Mouse (Mus musculus): Measurements from ENCODE around the gene Vps53. TPM values are rescaled to one million over a fixed set of nuclear protein-coding genes. Genes with fewer than 3 reads are reported as not detected.

Vps53 gene
- polyA plus RNA-seq, 1 experiment from 2014 or later, result 61.4 TPM

DNA sequence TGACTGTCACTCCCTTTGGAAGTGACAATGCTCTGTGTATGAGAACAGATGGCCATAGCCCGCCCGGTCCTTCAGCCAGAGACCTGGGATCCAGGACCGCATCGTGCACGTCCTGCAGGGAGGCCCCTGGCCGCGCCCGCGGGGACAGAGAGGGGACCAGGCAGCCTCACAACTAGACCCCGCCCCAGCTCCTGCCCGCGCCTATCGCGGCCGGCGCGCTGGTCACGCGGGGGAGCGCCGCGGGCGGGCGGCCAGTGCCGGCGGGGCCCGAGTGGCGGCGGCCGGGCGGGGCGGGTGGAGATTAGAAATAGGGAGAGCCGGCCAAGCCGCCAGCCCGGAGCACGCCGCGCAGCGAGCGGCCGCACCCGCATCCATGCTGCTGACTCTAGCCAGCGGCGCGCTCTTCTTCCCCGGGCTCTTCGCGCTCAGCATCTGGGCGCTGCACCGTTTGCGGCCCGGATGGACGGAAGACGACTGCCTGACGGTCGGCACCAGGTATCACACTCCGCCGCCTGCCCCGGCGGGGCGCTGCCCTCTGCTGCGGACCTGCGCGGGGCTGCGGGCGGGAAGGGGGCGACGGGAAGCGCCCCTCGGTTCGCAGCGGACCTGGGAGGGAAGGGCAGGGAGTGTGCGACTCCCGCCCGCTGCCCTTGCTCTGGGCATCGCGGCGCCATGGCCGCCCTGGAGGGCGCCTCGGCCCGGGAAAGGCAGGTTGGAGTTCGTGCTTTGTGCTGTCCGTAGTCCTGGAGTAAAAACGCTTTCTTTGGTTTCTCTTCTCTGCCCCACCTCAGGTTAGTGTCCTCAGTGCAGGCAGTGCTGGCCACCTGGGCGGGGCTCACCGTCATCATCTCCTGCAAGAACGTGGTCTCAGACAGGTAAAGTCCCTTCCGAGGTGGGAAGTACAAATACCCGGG lies 22.6 kb upstream of the Vps53 start:
- Histone ChIP-seq H3K36me3 (peaks cover 24% of the 10 kb centered on the region), H3K4me2 (replicated peaks) (peak overlapping the region; percentile 81), H3K27ac (peak overlapping the region; percentile 87), H3K9me3 (no peaks in the 10 kb centered on the region), H3K4me1 (replicated peaks) (peaks cover 14% of the 10 kb centered on the region), H3K4me3 (replicated peaks) (peak overlapping the region; percentile 86), H3K27me3 (0 out of 2 replicates have a peak, but pooled peaks cover 6% of the 10 kb centered on the region), H3K9ac (replicated peaks) (peak overlapping the region; percentile 97)
- under 1% methylated on average over 76 of the region's 90 CpGs for WGBS
- ATAC-seq, result peak; percentile 98

DNA sequence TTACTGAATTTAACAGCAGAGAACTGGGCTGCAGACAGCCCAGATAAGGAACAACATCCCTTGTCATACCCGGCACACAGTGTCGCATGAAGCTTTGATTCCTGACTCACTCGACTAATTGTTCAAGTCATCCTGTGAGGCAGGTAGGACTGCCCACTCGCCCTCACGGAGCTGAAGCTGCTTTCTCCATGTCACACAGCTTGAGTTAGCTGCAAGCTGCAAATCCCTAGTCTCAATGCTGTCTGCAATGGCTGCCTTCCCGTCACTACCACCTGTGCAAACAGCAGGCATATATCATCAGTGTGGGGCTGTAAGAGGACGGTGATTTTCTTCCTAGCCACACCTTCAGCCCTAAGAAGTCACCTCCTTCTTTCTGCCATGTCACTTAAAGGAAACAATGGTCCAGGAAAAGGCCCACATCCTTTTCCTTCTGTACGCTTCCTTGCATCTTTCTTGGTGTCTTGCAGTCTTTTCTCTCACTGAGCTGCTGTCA lies 17.6 kb upstream of the Vps53 start:
- WGBS, result 51% methylated on average over 8 of the region's 8 CpGs
- H3K9ac ChIP-seq (replicated peaks), result 0 out of 2 replicates have a peak overlapping the region, but pooled peaks have one; percentile 14

DNA sequence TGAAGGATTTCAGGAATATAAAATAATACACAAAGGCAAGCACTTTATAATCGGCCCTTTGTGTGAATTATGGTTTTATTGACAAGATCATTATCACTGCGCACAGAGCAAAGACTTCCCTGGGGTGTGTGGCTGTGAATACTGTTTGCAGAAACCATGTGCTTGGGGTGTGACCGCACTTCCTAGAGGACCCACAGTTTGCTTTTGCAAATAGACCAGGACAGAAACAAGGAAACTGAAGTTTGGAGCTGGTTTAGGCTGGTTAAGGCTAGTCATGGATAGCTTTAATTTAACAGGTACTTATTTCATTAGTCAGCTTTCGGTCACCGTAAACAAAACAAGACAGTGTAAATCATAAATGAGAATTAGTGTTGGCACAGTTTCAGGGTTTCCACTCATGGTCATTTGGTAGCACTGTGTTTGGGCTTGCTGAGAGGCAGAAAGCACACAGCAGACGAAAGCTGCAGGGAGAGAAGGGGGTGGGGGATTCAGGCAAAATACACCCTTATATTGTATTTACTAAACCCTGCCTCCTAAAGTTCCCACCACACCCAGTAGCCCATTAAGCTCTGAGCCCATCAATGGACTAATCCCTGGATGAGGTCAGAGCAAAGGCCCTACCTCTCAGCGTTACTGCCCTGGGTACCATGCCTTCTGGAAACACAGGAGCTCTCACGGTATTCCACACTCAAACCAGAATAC lies 17.0 kb upstream of the Vps53 start:
- Histone ChIP-seq H3K4me1 (replicated peaks) (no peaks in the 10 kb centered on the region; the same call in none of the 2 replicates), H3K9me3 (no peaks in the 10 kb centered on the region), H3K27me3 (0 out of 2 replicates have a peak, but pooled peaks cover 7% of the 10 kb centered on the region), H3K4me3 (replicated peaks) (no peak overlapping the region), H3K9ac (replicated peaks) (no peak overlapping the region), H3K36me3 (no peaks in the 10 kb centered on the region), H3K4me2 (replicated peaks) (no peak overlapping the region), H3K27ac (no peak overlapping the region)
- ATAC-seq, result no peak
- 62% methylated on average over 8 of the region's 8 CpGs for WGBS

More for the DNA sequence above, 17.6 kb upstream of the Vps53 start:
- Histone ChIP-seq H3K27me3 (0 out of 2 replicates have a peak, but pooled peaks cover 7% of the 10 kb centered on the region), H3K4me1 (replicated peaks) (no peaks in the 10 kb centered on the region; the same call in none of the 2 replicates), H3K27ac (no peak overlapping the region), H3K9me3 (no peaks in the 10 kb centered on the region), H3K4me2 (replicated peaks) (no peak overlapping the region), H3K4me3 (replicated peaks) (no peak overlapping the region), H3K36me3 (no peaks in the 10 kb centered on the region)
- no peak for ATAC-seq

DNA sequence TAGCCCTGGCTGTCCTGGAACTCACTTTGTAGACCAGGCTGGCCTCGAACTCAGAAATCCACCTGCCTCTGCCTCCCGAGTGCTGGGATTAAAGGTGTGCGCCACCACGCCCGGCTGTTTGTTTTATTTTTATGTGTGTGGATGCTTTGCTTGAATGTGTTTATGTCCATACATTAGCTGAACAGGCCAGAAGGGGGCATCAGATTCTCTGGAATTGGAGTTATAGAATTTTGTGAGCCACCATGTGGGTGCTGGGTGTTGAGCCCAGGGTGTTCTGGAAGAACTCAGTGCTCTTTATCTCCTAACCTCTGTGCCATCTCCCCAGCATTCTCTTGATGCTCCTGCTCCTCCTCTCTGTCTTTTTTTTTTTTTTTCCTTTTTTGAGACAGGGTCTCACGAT lies 7.5 kb upstream of the Vps53 start:
- H3K36me3 ChIP-seq, result no peaks in the 10 kb centered on the region
- no peak for ATAC-seq
- H3K9me3 ChIP-seq, result no peaks in the 10 kb centered on the region
- no peak overlapping the region for H3K4me2 ChIP-seq (replicated peaks)
- no peaks in the 10 kb centered on the region for H3K4me1 ChIP-seq (replicated peaks)
- no peak overlapping the region for H3K27ac ChIP-seq
- no peaks in the 10 kb centered on the region for H3K27me3 ChIP-seq
- 84% methylated on average over 6 of the region's 6 CpGs for WGBS
- H3K4me3 ChIP-seq (replicated peaks), result no peak overlapping the region
- H3K9ac ChIP-seq (replicated peaks), result no peak overlapping the region

DNA sequence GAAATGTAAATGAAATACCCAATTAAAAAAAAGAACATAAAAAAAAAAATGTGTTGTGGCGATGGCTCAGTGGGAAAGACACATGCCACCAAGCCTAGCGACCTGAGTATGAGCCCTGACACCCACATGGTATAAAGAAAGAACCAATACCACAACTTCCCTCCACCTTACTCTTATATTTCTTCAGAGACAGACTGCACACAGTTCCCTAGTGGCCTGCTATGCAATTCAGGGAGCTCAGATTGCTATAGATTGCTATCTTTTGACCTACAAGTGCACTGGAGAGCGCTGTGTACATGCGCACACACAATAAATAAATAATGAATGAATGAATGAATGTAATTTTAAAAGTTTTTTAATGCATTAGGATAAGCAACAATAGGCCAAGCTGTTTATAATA lies 4.3 kb upstream of the Vps53 start:
- H3K4me1 ChIP-seq (replicated peaks), result peaks cover 6% of the 10 kb centered on the region
- ATAC-seq, result no peak
- no peak overlapping the region for H3K4me3 ChIP-seq (replicated peaks)
- no peaks in the 10 kb centered on the region for H3K9me3 ChIP-seq
- H3K9ac ChIP-seq (replicated peaks), result no peak overlapping the region
- no peak overlapping the region for H3K27ac ChIP-seq
- 81% methylated on average over 4 of the region's 4 CpGs for WGBS
- no peak overlapping the region for H3K4me2 ChIP-seq (replicated peaks)
- H3K36me3 ChIP-seq, result no peaks in the 10 kb centered on the region
- no peaks in the 10 kb centered on the region for H3K27me3 ChIP-seq

DNA sequence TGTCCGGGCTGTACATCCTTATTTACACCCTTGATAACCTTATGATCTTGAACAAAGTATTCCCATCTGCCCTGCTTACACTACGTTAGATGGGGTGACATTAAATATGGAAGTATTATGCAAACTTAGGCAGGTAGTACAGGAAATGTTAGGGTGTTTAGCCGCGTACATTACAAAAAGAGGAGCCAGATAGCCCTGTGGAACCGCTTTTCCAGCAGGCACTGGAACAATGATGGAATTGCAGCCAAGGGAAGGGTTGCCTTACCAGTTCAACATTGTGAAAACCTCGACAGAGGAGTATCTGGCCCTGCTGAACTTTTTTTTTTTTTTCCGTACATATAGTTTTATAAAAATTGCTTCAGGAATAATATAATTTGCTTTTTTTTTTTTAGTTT lies 696 bp upstream of the Vps53 start:
- peaks cover 15% of the 10 kb centered on the region for H3K4me1 ChIP-seq (replicated peaks)
- H3K4me3 ChIP-seq (replicated peaks), result peak overlapping the region; percentile 94
- ATAC-seq, result no peak
- H3K9me3 ChIP-seq, result no peaks in the 10 kb centered on the region
- no peak overlapping the region for H3K27ac ChIP-seq
- peak overlapping the region; percentile 82 for H3K9ac ChIP-seq (replicated peaks)
- no peaks in the 10 kb centered on the region for H3K27me3 ChIP-seq
- no peaks in the 10 kb centered on the region for H3K36me3 ChIP-seq
- peak overlapping the region; percentile 97 for H3K4me2 ChIP-seq (replicated peaks)
- WGBS, result 23% methylated on average over 7 of the region's 7 CpGs

DNA sequence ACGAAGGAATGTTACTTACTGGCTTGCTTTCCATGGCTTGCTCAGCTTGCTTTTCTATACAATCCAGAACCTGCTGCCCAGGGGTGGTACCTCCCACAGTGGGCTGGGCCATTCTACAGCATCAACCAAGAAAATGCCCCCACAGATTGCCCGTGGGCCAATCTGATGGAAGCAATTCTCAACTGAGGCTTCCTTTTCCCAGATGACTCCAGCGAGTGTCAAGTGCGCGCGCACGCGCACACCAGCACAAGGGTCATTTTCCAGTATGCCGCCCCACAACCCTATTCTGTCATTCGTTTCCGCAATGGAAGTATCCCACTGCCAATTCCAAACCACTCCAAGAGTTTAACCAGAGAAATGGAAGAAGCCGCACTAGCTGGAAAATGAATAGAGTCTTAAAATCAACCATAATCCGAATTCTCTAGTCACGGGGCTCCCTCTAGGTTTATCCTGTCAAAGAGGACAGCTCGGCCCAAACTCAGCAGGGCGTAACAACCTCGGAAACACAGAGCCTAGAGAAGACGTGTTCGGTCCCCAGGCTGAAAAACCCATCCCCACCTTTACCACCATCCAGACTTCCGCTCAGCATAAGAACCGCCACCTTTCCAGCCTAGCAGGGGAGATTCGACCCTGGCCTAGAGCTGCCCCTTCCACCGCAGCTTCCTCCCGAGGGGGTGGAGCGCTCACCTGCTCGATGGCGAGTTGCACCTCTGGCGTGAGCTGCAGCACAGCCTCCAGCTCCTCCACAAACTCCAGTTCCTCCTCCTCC lies 537 bp downstream of the Vps53 start:
- peaks cover 15% of the 10 kb centered on the region for H3K4me1 ChIP-seq (replicated peaks)
- H3K4me2 ChIP-seq (replicated peaks), result peak overlapping the region; percentile 97
- ATAC-seq, result peak; percentile 88
- H3K27ac ChIP-seq, result peak overlapping the region; percentile 55
- peaks cover 2% of the 10 kb centered on the region for H3K36me3 ChIP-seq
- H3K9ac ChIP-seq (replicated peaks), result peak overlapping the region; percentile 82
- H3K9me3 ChIP-seq, result no peaks in the 10 kb centered on the region
- H3K27me3 ChIP-seq, result no peaks in the 10 kb centered on the region
- WGBS, result 2% methylated on average over 28 of the region's 28 CpGs
- H3K4me3 ChIP-seq (replicated peaks), result peak overlapping the region; percentile 94

DNA sequence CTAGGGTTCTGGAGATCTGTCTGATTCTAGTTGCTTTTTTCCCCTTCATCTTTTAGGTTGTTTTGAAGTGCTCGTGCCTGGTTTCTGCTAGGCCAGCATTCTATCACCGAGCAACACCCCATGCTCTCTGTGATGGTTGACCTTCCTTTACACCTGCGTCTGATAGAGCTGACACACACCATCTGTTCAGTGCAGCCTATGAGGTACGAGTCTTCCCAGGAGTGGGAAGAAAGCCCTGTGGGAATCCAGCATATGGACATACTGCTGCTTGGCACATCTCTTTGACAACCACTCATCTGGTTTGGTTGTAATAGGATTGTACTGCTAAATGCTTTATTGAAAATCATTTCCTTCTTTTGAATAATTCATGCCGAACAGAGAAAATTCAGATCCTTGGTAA lies 9.2 kb downstream of the Vps53 start:
- no peaks in the 10 kb centered on the region for H3K9me3 ChIP-seq
- H3K27me3 ChIP-seq, result no peaks in the 10 kb centered on the region
- 0 out of 2 replicates have a peak, but pooled peaks have one; percentile 53 for ATAC-seq
- peaks cover 4% of the 10 kb centered on the region; the same call in 1 of the 2 replicates for H3K4me1 ChIP-seq (replicated peaks)
- H3K9ac ChIP-seq (replicated peaks), result no peak overlapping the region
- H3K36me3 ChIP-seq, result peaks cover 21% of the 10 kb centered on the region
- no peak overlapping the region for H3K27ac ChIP-seq
- WGBS, result 62% methylated on average over 5 of the region's 5 CpGs
- H3K4me3 ChIP-seq (replicated peaks), result no peak overlapping the region
- no peak overlapping the region for H3K4me2 ChIP-seq (replicated peaks)

DNA sequence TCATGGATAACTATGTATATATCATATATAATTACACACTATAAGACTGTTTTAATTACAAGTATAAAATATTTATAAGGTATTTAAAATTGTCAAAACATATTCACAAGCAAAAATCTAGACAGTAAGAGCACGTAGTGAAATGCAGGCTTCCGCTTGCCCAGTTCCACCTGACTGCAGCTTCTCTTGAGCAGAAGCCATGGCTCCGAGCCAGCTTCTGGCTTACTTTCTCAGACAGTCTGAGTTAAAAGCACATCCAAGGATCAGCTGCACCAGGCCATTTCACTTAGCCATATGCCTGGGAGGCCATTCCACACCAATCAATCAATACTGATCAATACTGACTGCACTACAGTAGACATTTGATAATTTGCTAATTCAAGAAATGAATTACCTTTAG lies 10.5 kb downstream of the Vps53 start:
- ATAC-seq, result no peak
- H3K4me2 ChIP-seq (replicated peaks), result no peak overlapping the region
- peaks cover 27% of the 10 kb centered on the region for H3K36me3 ChIP-seq
- no peak overlapping the region for H3K27ac ChIP-seq
- no peaks in the 10 kb centered on the region for H3K9me3 ChIP-seq
- H3K27me3 ChIP-seq, result no peaks in the 10 kb centered on the region
- H3K9ac ChIP-seq (replicated peaks), result no peak overlapping the region
- H3K4me3 ChIP-seq (replicated peaks), result no peak overlapping the region
- 82% methylated on average over 3 of the region's 3 CpGs for WGBS
- H3K4me1 ChIP-seq (replicated peaks), result peaks cover 4% of the 10 kb centered on the region; the same call in 1 of the 2 replicates

DNA sequence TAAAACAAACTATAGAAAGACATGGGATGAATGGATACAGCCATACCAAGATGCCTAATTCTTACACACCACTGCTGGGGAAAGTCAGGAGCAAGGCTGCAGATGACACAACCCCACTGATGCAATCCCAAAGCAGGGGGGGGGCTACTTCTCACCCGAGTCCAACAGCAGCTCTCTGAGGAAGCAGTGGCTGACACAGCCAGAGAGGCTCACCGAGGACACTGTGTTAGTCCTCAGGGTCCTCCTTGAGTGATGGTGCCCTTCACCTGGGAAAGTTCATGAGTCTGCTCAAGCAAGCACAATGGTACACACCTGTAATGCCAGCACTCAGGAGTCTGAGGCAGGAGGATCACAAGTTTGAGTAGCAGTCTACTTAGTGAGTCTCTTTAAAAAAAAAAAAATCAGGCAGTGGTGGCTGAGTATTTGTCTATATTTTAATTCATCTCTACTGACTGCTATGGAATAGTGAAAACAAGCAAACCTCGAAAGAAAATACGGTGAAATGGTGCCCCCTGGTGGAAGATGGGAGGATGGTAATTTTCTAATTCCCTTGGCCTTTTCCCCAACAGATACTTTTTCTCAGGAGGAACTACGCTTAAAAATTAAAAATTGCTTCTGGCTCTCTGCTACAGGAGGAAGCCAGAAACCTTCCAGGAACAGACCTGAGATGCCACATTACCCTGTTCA lies 12.2 kb downstream of the Vps53 start:
- WGBS, result 35% methylated on average over 5 of the region's 5 CpGs
- H3K4me2 ChIP-seq (replicated peaks), result no peak overlapping the region
- no peak overlapping the region for H3K27ac ChIP-seq
- H3K9ac ChIP-seq (replicated peaks), result no peak overlapping the region
- H3K4me1 ChIP-seq (replicated peaks), result peaks cover 4% of the 10 kb centered on the region; the same call in 1 of the 2 replicates
- H3K36me3 ChIP-seq, result peaks cover 26% of the 10 kb centered on the region
- H3K27me3 ChIP-seq, result no peaks in the 10 kb centered on the region
- no peak for ATAC-seq
- H3K4me3 ChIP-seq (replicated peaks), result no peak overlapping the region
- no peaks in the 10 kb centered on the region for H3K9me3 ChIP-seq

DNA sequence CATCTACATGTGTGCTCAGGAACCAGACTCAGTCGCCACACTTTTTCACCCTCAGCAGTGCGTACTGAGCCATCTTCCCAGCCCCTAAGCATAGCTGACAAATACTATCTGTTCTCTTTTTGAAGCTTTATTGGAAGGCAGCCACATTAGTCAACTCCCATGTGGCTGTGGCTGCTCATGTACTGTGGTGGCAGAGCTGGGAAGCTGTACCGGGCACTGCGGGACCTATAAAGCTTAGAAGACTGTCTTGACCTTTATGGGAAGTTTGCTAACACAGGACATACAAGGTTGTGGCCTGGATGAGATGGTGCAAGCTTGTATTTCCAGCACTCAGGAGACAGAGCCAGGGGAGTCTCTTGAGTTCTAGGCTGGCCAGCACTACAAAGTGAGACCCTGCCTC lies 12.8 kb downstream of the Vps53 start:
- H3K4me2 ChIP-seq (replicated peaks), result no peak overlapping the region
- no peaks in the 10 kb centered on the region for H3K27me3 ChIP-seq
- H3K36me3 ChIP-seq, result peaks cover 24% of the 10 kb centered on the region
- no peak overlapping the region for H3K9ac ChIP-seq (replicated peaks)
- H3K9me3 ChIP-seq, result no peaks in the 10 kb centered on the region
- H3K27ac ChIP-seq, result no peak overlapping the region
- H3K4me1 ChIP-seq (replicated peaks), result peaks cover 4% of the 10 kb centered on the region; the same call in 1 of the 2 replicates
- 94% methylated on average over 4 of the region's 4 CpGs for WGBS
- no peak for ATAC-seq
- no peak overlapping the region for H3K4me3 ChIP-seq (replicated peaks)
